ENCODE assay signal across 24 mouse cellular contexts in genomic region chr5:43231061-43231460, GRCm38 (mm10). TPM values are rescaled to one million over a fixed set of nuclear protein-coding genes. Genes with fewer than 3 reads are reported as not detected.
DNase-seq lines count a peak whose midpoint lies in the region; ATAC-seq and TF ChIP-seq lines count a peak whose summit lies in the region.
"Had no signal": no experiment of that assay in that cellular context is flagged by ENCODE, and none has a peak within 500 bp of the region (broad histone marks: within the 10 kb centered on the region; RNA-seq: fewer than 3 reads in every experiment).

No protein-coding gene starts in this region.

- H3K4me3 ChIP-seq in kidney, embryonic 14.5 days (ENCODE audit: low read length): no peak overlapping the region
- no peak overlapping the region for H3K4me3 ChIP-seq in liver, adult 2 months (ENCODE audit: insufficient read depth, low read depth, low read length)
- H3K4me3 ChIP-seq in liver, embryonic 12.5 days: no peak overlapping the region
- H3K4me3 ChIP-seq in testis, adult 2 months (ENCODE audit: control insufficient read depth, low read depth, low read length): peak overlapping the region; percentile 23; the same call in 1 of the 2 replicates
- H3K4me3 ChIP-seq: forebrain, embryonic 10.5 days; forebrain, embryonic 13.5 days; heart, embryonic 12.5 days; heart, embryonic 15.5 days; hindbrain, embryonic 10.5 days; hindbrain, embryonic 13.5 days had no signal

- H3K36me3 ChIP-seq in kidney, embryonic 14.5 days (ENCODE audit: control insufficient read depth, insufficient read depth, low read length): no peaks in the 10 kb centered on the region
- H3K36me3 ChIP-seq in liver, adult 2 months (ENCODE audit: control insufficient read depth, insufficient read depth, low read length): no peaks in the 10 kb centered on the region
- no peaks in the 10 kb centered on the region for H3K36me3 ChIP-seq in liver, embryonic 12.5 days
- H3K36me3 ChIP-seq in testis, adult 2 months (ENCODE audit: control insufficient read depth, insufficient read depth, low read length): peaks cover 3% of the 10 kb centered on the region
- H3K36me3 ChIP-seq: forebrain, embryonic 10.5 days; heart, embryonic 12.5 days; heart, embryonic 15.5 days; hindbrain, embryonic 10.5 days; hindbrain, embryonic 13.5 days had no signal

- no peak for TF ChIP-seq POLR2A in liver, adult 2 months (IDR thresholded peaks at IDR 0.05; ENCODE audit: extremely low read depth, insufficient read depth, low read length)
- no peak for TF ChIP-seq POLR2A in testis, adult 2 months (IDR thresholded peaks at IDR 0.05; ENCODE audit: control insufficient read depth, low read depth, low read length)

- DNase-seq in heart, adult 11 months: peak; percentile 56
- no peak for DNase-seq in heart, adult 18-20 months
- peak; percentile 76 for DNase-seq in kidney, adult 9 months
- peak; percentile 94 for DNase-seq in liver, adult 2 months (ENCODE audit: extremely low read depth, low read depth, low spot score)
- no peak for DNase-seq in testis, postnatal 14 days (ENCODE audit: low spot score)
- DNase-seq: adrenal gland, postnatal 10 days; adrenal gland, postnatal 36 days; cerebellum, adult 18-20 months; cerebellum, postnatal 14 days; gastrocnemius, postnatal 10 days; gastrocnemius, postnatal 36 days; heart, postnatal 10 days; heart, postnatal 36 days had no signal

- H3K9ac ChIP-seq in kidney, embryonic 14.5 days (ENCODE audit: low read depth, low read length): no peak overlapping the region
- no peak overlapping the region for H3K9ac ChIP-seq in liver, adult 2 months (ENCODE audit: low read depth, low read length)
- no peak overlapping the region for H3K9ac ChIP-seq in liver, embryonic 12.5 days
- H3K9ac ChIP-seq: forebrain, embryonic 13.5 days; heart, embryonic 12.5 days; heart, embryonic 15.5 days; hindbrain, embryonic 13.5 days had no signal

- no peak overlapping the region for H3K27ac ChIP-seq in kidney, embryonic 14.5 days (ENCODE audit: low read depth, low read length)
- H3K27ac ChIP-seq in liver, adult 2 months (replicated peaks; ENCODE audit: insufficient read depth, low read depth, low read length): peak overlapping the region; percentile 64
- H3K27ac ChIP-seq in liver, embryonic 12.5 days: no peak overlapping the region
- no peak overlapping the region for H3K27ac ChIP-seq in testis, adult 2 months (ENCODE audit: control insufficient read depth, insufficient read depth, low read depth, low read length)
- H3K27ac ChIP-seq: forebrain, embryonic 10.5 days; forebrain, embryonic 13.5 days; heart, embryonic 15.5 days; hindbrain, embryonic 10.5 days; hindbrain, embryonic 13.5 days had no signal

- no peaks in the 10 kb centered on the region for H3K9me3 ChIP-seq in kidney, embryonic 14.5 days (ENCODE audit: control insufficient read depth, low read length)
- no peaks in the 10 kb centered on the region for H3K9me3 ChIP-seq in liver, embryonic 12.5 days (replicated peaks)
- H3K9me3 ChIP-seq: forebrain, embryonic 10.5 days; forebrain, embryonic 13.5 days; heart, embryonic 12.5 days; heart, embryonic 15.5 days; hindbrain, embryonic 10.5 days; hindbrain, embryonic 13.5 days had no signal

- peaks cover 16% of the 10 kb centered on the region for H3K27me3 ChIP-seq in kidney, embryonic 14.5 days (ENCODE audit: control insufficient read depth, insufficient read depth, low read length)
- H3K27me3 ChIP-seq in liver, adult 2 months (ENCODE audit: control insufficient read depth, insufficient read depth, low read length): no peaks in the 10 kb centered on the region
- H3K27me3 ChIP-seq in liver, embryonic 12.5 days (replicated peaks): peaks cover 55% of the 10 kb centered on the region
- H3K27me3 ChIP-seq in testis, adult 2 months (ENCODE audit: control insufficient read depth, insufficient read depth, low read length): no peaks in the 10 kb centered on the region
- H3K27me3 ChIP-seq: heart, embryonic 12.5 days; heart, embryonic 15.5 days; Patski had no signal

- no peaks in the 10 kb centered on the region for H3K4me1 ChIP-seq in kidney, embryonic 14.5 days (ENCODE audit: control insufficient read depth, insufficient read depth, low read length)
- peaks cover 2% of the 10 kb centered on the region; the same call in 1 of the 2 replicates for H3K4me1 ChIP-seq in liver, adult 2 months (ENCODE audit: control insufficient read depth, insufficient read depth, low read length)
- H3K4me1 ChIP-seq in liver, embryonic 12.5 days: peaks cover 22% of the 10 kb centered on the region
- peaks cover 7% of the 10 kb centered on the region for H3K4me1 ChIP-seq in testis, adult 2 months (ENCODE audit: control insufficient read depth, insufficient read depth, low read length)
- H3K4me1 ChIP-seq: heart, embryonic 12.5 days; heart, embryonic 15.5 days had no signal

- no peak for ATAC-seq in kidney, embryonic 14.5 days (ENCODE audit: low FRiP score, low TSS enrichment)
- ATAC-seq in liver, embryonic 12.5 days: no peak
- ATAC-seq: forebrain, embryonic 13.5 days; forebrain, embryonic 16.5 days; Patski had no signal

- no peak for TF ChIP-seq CTCF in liver, adult 2 months (IDR thresholded peaks at IDR 0.05; ENCODE audit: low read depth, low read length)
- no peak for TF ChIP-seq CTCF in testis, adult 2 months (IDR thresholded peaks at IDR 0.05; ENCODE audit: control insufficient read depth, insufficient read depth, insufficient replicate concordance, low read depth, low read length)

- H3K4me2 ChIP-seq in kidney, embryonic 14.5 days (replicated peaks; ENCODE audit: low read depth, low read length): no peak overlapping the region
- no peak overlapping the region for H3K4me2 ChIP-seq in liver, embryonic 12.5 days
- H3K4me2 ChIP-seq: forebrain, embryonic 13.5 days; heart, embryonic 12.5 days; heart, embryonic 15.5 days; hindbrain, embryonic 13.5 days had no signal

- 71% methylated on average over 2 of the region's 2 CpGs for WGBS in kidney, embryonic 14.5 days
- 25% methylated on average over 2 of the region's 2 CpGs for WGBS in liver, adult 2 months
- 62% methylated on average over 2 of the region's 2 CpGs for WGBS in liver, embryonic 12.5 days (ENCODE audit: insufficient replicate concordance)

- peaks cover 16% of the 10 kb centered on the region for H3K79me2 ChIP-seq in liver, adult 2 months (ENCODE audit: control insufficient read depth, insufficient read depth, low read length)

RNA-seq across cellular contexts. Expression of gene Cpeb2, which starts 1.9 kb away (rescaled TPM):
- 10 to 100 TPM; 20.6 to 24.8 TPM for total RNA-seq in heart, adult 18-20 months (2021)
- 0.60 and 1.1 TPM in 2 replicates for polyA plus RNA-seq in kidney, embryonic 14.5 days (2014; fragmentation: Nextera tagmentation; extraction: Ambion mirVana)
- total RNA-seq in liver, adult 2 months (2014; rRNA removed): 23.5 and 30.3 TPM in 2 replicates
- 4.4 and 6.3 TPM in 2 replicates for polyA plus RNA-seq in liver, adult 2 months (2012; rRNA removed)
- 0.72 and 0.91 TPM in 2 replicates for polyA plus RNA-seq in liver, embryonic 12.5 days (2016; fragmentation: Nextera tagmentation; extraction: Ambion mirVana)
- polyA plus RNA-seq in testis, adult 2 months (2012; rRNA removed): 144 and 160 TPM in 2 replicates

Comparison
In these comparisons a context has a peak if more than half of its experiments do, and no peak if none do; other contexts are left out.
1. DNase-seq: peak in heart, adult 11 months (single experiment), kidney, adult 9 months (single experiment) and liver, adult 2 months (single experiment); none in heart, adult 18-20 months (0 of 2) and testis, postnatal 14 days (single experiment).
2. RNA of gene Cpeb2, which starts 1.9 kb away (polyA plus RNA-seq): 144 to 160 TPM in testis, adult 2 months; 4.4 to 6.3 TPM in liver, adult 2 months, 0.60 to 1.1 TPM in kidney, embryonic 14.5 days and 0.72 to 0.91 TPM in liver, embryonic 12.5 days; every median in the first group is over 10 times any median in the second.